Mouse (Mus musculus): ENCODE data around the gene Gm43302. TPM values are rescaled to one million over a fixed set of nuclear protein-coding genes. Genes with fewer than 3 reads are reported as not detected.

Gm43302 gene
- total RNA-seq (2023) = 0.94 TPM

GRCm38 (mm10) chr5:105293226-105294165 lies at the start of gene Gm43302, which contains the start of gene Gbp6:
Gene Gm43302, minus strand, starts transcription at chr5:105293695.
Gene Gbp6, minus strand, starts transcription at chr5:105293698.

GRCm38 (mm10) chr5:105239483-105240047 lies 53.9 kb downstream of the Gm43302 start, which contains the start of gene Gbp10:
Gene Gbp10, minus strand, starts transcription at chr5:105239533.

Other genes starting within 250 kb of the Gm43302 start
- gene Gbp9, start 154.2 kb downstream of the Gm43302 start, total RNA-seq (2023) = 72.0 TPM
- gene Gbp8, start 154.2 kb downstream of the Gm43302 start, total RNA-seq (2023) = 51.1 TPM
- 99.6 TPM for gene Gbp4, start 154.1 kb downstream of the Gm43302 start, total RNA-seq (2023)
- 8.1 TPM for gene Gbp10, start 54.2 kb downstream of the Gm43302 start, total RNA-seq (2023)
- 47.6 TPM for gene Gbp6, start within 50 bp of the Gm43302 start, total RNA-seq (2023)
- gene Lrrc8b, start 122.1 kb upstream of the Gm43302 start, total RNA-seq (2023) = 6.8 TPM
- 123 TPM for gene Lrrc8c, start 225.7 kb upstream of the Gm43302 start, total RNA-seq (2023)

Measured in CD4-positive naive resting alpha-beta T cell, adult 76 days (primary cell).